Mouse (Mus musculus): ENCODE results near the gene 4930470P17Rik. TPM values are rescaled to one million over a fixed set of nuclear protein-coding genes. Genes with fewer than 3 reads are reported as not detected.

The 4930470P17Rik gene
- polyA plus RNA-seq, 1 experiment from 2014 or later, result not detected

GRCm38 (mm10) chr2:170534116-170534802, 67.6 kb downstream of the 4930470P17Rik start:
- no peak overlapping the region for H3K4me2 ChIP-seq (replicated peaks; ENCODE audit: low read depth)
- WGBS, result 58% methylated on average over 12 of the region's 12 CpGs
- H3K9ac ChIP-seq (ENCODE audit: low read depth, low read length), result no peak overlapping the region
- no peaks in the 10 kb centered on the region for H3K27me3 ChIP-seq (replicated peaks; ENCODE audit: control insufficient read depth, insufficient read depth, low read length)
- no peaks in the 10 kb centered on the region for H3K9me3 ChIP-seq (ENCODE audit: control insufficient read depth)
- no peak overlapping the region for H3K27ac ChIP-seq (ENCODE audit: low read depth, low read length)
- no peaks in the 10 kb centered on the region for H3K36me3 ChIP-seq (ENCODE audit: control insufficient read depth, insufficient read depth)
- ATAC-seq, result no peak
- TF ChIP-seq CTCF (IDR thresholded peaks at IDR 0.05; ENCODE audit: low read depth), result no peak
- no peak overlapping the region for H3K4me3 ChIP-seq (ENCODE audit: low read depth, low read length)
- H3K4me1 ChIP-seq (replicated peaks; ENCODE audit: control insufficient read depth, insufficient read depth, low read length), result no peaks in the 10 kb centered on the region

GRCm38 (mm10) chr2:170530256-170530655, 71.6 kb downstream of the 4930470P17Rik start:
- Histone ChIP-seq H3K27ac (ENCODE audit: low read depth, low read length) (no peak overlapping the region), H3K4me2 (replicated peaks; ENCODE audit: low read depth) (no peak overlapping the region), H3K4me1 (replicated peaks; ENCODE audit: control insufficient read depth, insufficient read depth, low read length) (no peaks in the 10 kb centered on the region), H3K9me3 (ENCODE audit: control insufficient read depth) (no peaks in the 10 kb centered on the region), H3K27me3 (replicated peaks; ENCODE audit: control insufficient read depth, insufficient read depth, low read length) (no peaks in the 10 kb centered on the region), H3K4me3 (ENCODE audit: low read depth, low read length) (no peak overlapping the region), H3K36me3 (ENCODE audit: control insufficient read depth, insufficient read depth) (no peaks in the 10 kb centered on the region), H3K9ac (ENCODE audit: low read depth, low read length) (no peak overlapping the region)
- TF ChIP-seq CTCF (IDR thresholded peaks at IDR 0.05; ENCODE audit: low read depth), result no peak
- ATAC-seq, result no peak
- WGBS, result 80% methylated on average over 3 of the region's 3 CpGs

GRCm38 (mm10) chr2:170529766-170530165, 72.1 kb downstream of the 4930470P17Rik start:
- no peak for TF ChIP-seq CTCF (IDR thresholded peaks at IDR 0.05; ENCODE audit: low read depth)
- 89% methylated on average over 7 of the region's 7 CpGs for WGBS
- no peak overlapping the region for H3K4me3 ChIP-seq (ENCODE audit: low read depth, low read length)
- H3K9me3 ChIP-seq (ENCODE audit: control insufficient read depth), result no peaks in the 10 kb centered on the region
- H3K27ac ChIP-seq (ENCODE audit: low read depth, low read length), result no peak overlapping the region
- H3K4me1 ChIP-seq (replicated peaks; ENCODE audit: control insufficient read depth, insufficient read depth, low read length), result no peaks in the 10 kb centered on the region
- no peak overlapping the region for H3K4me2 ChIP-seq (replicated peaks; ENCODE audit: low read depth)
- ATAC-seq, result no peak
- H3K9ac ChIP-seq (ENCODE audit: low read depth, low read length), result no peak overlapping the region
- no peaks in the 10 kb centered on the region for H3K27me3 ChIP-seq (replicated peaks; ENCODE audit: control insufficient read depth, insufficient read depth, low read length)
- H3K36me3 ChIP-seq (ENCODE audit: control insufficient read depth, insufficient read depth), result no peaks in the 10 kb centered on the region

Other genes with a start within 250 kb of the 4930470P17Rik start
- gene Bcas1, start 174.2 kb downstream of the 4930470P17Rik start, polyA plus RNA-seq (2015; fragmentation: Nextera tagmentation; extraction: Ambion mirVana), result 4.7 and 5.6 TPM in 2 replicates
- gene Pfdn4, start 105.6 kb downstream of the 4930470P17Rik start, polyA plus RNA-seq (2015; fragmentation: Nextera tagmentation; extraction: Ambion mirVana), result 54.6 and 58.3 TPM in 2 replicates
- not detected in 2 replicates for gene Cyp24a1, start 104.9 kb downstream of the 4930470P17Rik start, polyA plus RNA-seq (2015; fragmentation: Nextera tagmentation; extraction: Ambion mirVana)
- gene Dok5, start 129.8 kb upstream of the 4930470P17Rik start, polyA plus RNA-seq (2015; fragmentation: Nextera tagmentation; extraction: Ambion mirVana), result 0.63 and 0.78 TPM in 2 replicates